15 mouse cellular contexts compared by ENCODE assay signal in the genomic region with DNA sequence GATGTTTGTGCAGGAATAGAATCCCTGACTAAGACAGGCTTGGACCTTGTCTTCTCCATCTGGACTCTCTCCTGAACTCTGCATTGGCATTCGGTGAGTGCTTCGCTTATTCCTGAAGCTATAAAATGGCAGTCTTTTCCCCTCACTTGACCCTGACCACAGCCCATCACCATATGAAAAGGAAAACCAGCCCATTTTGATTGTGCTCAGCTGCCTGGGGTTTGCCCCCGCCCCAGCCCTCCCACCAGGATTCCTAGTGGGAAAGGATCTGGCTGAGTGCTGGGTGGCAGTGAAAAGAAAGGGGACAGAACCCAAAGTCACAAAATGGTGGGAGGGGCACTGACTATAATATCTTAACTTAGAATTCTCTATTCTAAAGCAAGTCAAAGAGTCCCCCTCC. TPM values are rescaled to one million over a fixed set of nuclear protein-coding genes. Genes with fewer than 3 reads are reported as not detected.
"Had no signal": no experiment of that assay in that cellular context is flagged by ENCODE, and none has a peak within 500 bp of the region (broad histone marks: within the 10 kb centered on the region; RNA-seq: fewer than 3 reads in every experiment).

No protein-coding gene starts in this region.

- H3K36me3 ChIP-seq: limb, embryonic 13.5 days had no signal

- H3K4me1 ChIP-seq: neural tube, embryonic 12.5 days had no signal

- DNase-seq: kidney, adult 8-10 months; kidney, postnatal 4 days; left cerebral cortex, postnatal 4 days; lung, adult 18-20 months; thymus, postnatal 14 days had no signal

- H3K9ac ChIP-seq: limb, embryonic 13.5 days; liver, embryonic 14.5 days; neural tube, embryonic 12.5 days had no signal

- H3K4me3 ChIP-seq: layer of hippocampus, adult 2 months; limb, embryonic 13.5 days; neural tube, embryonic 12.5 days had no signal

- H3K27me3 ChIP-seq: limb, embryonic 13.5 days; neural tube, embryonic 12.5 days had no signal

- H3K27ac ChIP-seq: kidney, postnatal 0 days; layer of hippocampus, adult 2 months; limb, embryonic 13.5 days; liver, embryonic 14.5 days; neural tube, embryonic 12.5 days; stomach, postnatal 0 days had no signal

- H3K9me3 ChIP-seq: limb, embryonic 13.5 days; neural tube, embryonic 12.5 days had no signal

- H3K4me2 ChIP-seq: limb, embryonic 13.5 days; neural tube, embryonic 12.5 days had no signal

RNA-seq across cellular contexts. Expression of gene Masp1, which starts 38.4 kb away (rescaled TPM):
- total RNA-seq: megakaryocyte-erythroid progenitor cell, adult 5-6 weeks; neutrophil, adult 5-6 weeks had no signal

RNA-seq across cellular contexts. Expression of gene Rtp1, which starts 53.3 kb away (rescaled TPM):
- total RNA-seq: liver, adult 2 months; megakaryocyte-erythroid progenitor cell, adult 5-6 weeks; neutrophil, adult 5-6 weeks had no signal
- polyA plus RNA-seq: kidney, postnatal 0 days; limb, embryonic 13.5 days; liver, adult 2 months; liver, embryonic 14.5 days; lung, embryonic 16.5 days; neural tube, embryonic 12.5 days; stomach, postnatal 0 days had no signal
